Mouse (Mus musculus) heart, embryonic 13.5 days (tissue): ENCODE results near the gene Rbfox2. TPM values are rescaled to one million over a fixed set of nuclear protein-coding genes. Genes with fewer than 3 reads are reported as not detected.

Experiments used
- ATAC-seq: fragments of 200-750 bp; cut with Nextera tagmentation; 2 replicates; pipeline ENCODE4 v1.8.0; 2017; ENCODE audit warnings: moderate TSS enrichment; ENCODE audit not compliant: insufficient number of reproducible peaks, low FRiP score, low TSS enrichment; ENCODE audit errors: extremely low read depth
- H3K27ac ChIP-seq: fragments of 300-500 bp; sonication (generic); replicated peaks from 2 replicates; pipeline ENCODE4 v1.5.1; 2015; ENCODE audit warnings: moderate library complexity, mild to moderate bottlenecking, inconsistent platforms
- H3K27me3 ChIP-seq: fragments of 300-500 bp; sonication (generic); replicated peaks from 2 replicates; pipeline ENCODE4 v1.6.1; 2015; ENCODE audit warnings: mild to moderate bottlenecking, inconsistent platforms
- H3K36me3 ChIP-seq: fragments of 300-500 bp; sonication (generic); 2 replicates; pipeline ENCODE4 v1.6.1; 2015; ENCODE audit warnings: mild to moderate bottlenecking, inconsistent platforms
- H3K4me1 ChIP-seq: fragments of 300-500 bp; sonication (generic); 2 replicates; pipeline ENCODE4 v1.6.1; 2015; ENCODE audit warnings: inconsistent platforms
- H3K4me2 ChIP-seq: fragments of 300-500 bp; sonication (generic); 2 replicates; pipeline ENCODE4 v1.6.1; 2015; ENCODE audit warnings: inconsistent platforms, mild to moderate bottlenecking, moderate library complexity
- H3K4me3 ChIP-seq: fragments of 300-500 bp; sonication (generic); 2 replicates; pipeline ENCODE4 v1.5.1; 2015; ENCODE audit warnings: moderate library complexity, mild to moderate bottlenecking, inconsistent platforms
- H3K9ac ChIP-seq: fragments of 300-500 bp; sonication (generic); 2 replicates; pipeline ENCODE4 v1.6.1; 2015; ENCODE audit warnings: inconsistent platforms, mild to moderate bottlenecking, moderate library complexity
- H3K9me3 ChIP-seq: fragments of 300-500 bp; sonication (generic); 2 replicates; pipeline ENCODE4 v1.6.1; 2016; ENCODE audit warnings: inconsistent platforms
- whole genome bisulfite sequencing: fragments of 180-500 bp; shearing (Covaris S2); methylation state at CpG from one replicate; pipeline ENCODE4 v1.1.7; 2015; ENCODE audit warnings: mixed read lengths; 5-methylcytosine and 5-hydroxymethylcytosine counted together
- polyA plus RNA-seq: library from polyadenylated mRNA; unstranded; fragments of >200 nt; fragmentation: Nextera tagmentation; extraction: Ambion mirVana; gene quantifications from 2 replicates; pipeline ENCODE4 v1.2.1, GENCODE M21; 2015

Gene Rbfox2
- polyA plus RNA-seq, 1 experiment from 2014 or later = 64.8 TPM

- Histone ChIP-seq H3K27me3 (no peaks in the 10 kb centered on the region), H3K9me3 (no peaks in the 10 kb centered on the region), H3K4me1 (peaks cover 73% of the 10 kb centered on the region), H3K4me3 (no peak overlapping the region), H3K4me2 (peak overlapping the region; percentile 48), H3K36me3 (no peaks in the 10 kb centered on the region), H3K27ac (peak overlapping the region; percentile 100), H3K9ac (peak overlapping the region; percentile 86)
- peak; percentile 59 for ATAC-seq
- WGBS = 4% methylated on average over 11 of the region's 11 CpGs
These were observed 269.3 kb downstream of the Rbfox2 start for GRCm38 (mm10) chr15:77037278-77038161.

- peaks cover 73% of the 10 kb centered on the region for H3K4me1 ChIP-seq
These were observed 269.9 kb downstream of the Rbfox2 start for GRCm38 (mm10) chr15:77036989-77037277.

GRCm38 (mm10) chr15:77036320-77036988 lies 270.4 kb downstream of the Rbfox2 start:
- Histone ChIP-seq H3K36me3 (no peaks in the 10 kb centered on the region), H3K27ac (peak overlapping the region; percentile 100), H3K9me3 (no peaks in the 10 kb centered on the region), H3K9ac (peak overlapping the region; percentile 86), H3K4me3 (no peak overlapping the region), H3K4me2 (peak overlapping the region; percentile 48), H3K27me3 (no peaks in the 10 kb centered on the region), H3K4me1 (peaks cover 76% of the 10 kb centered on the region)
- ATAC-seq = no peak
- 46% methylated on average over 11 of the region's 11 CpGs for WGBS

More at GRCm38 (mm10) chr15:77036989-77037277, 269.9 kb downstream of the Rbfox2 start:
- Histone ChIP-seq H3K27me3 (no peaks in the 10 kb centered on the region), H3K9me3 (no peaks in the 10 kb centered on the region), H3K4me2 (peak overlapping the region; percentile 48), H3K9ac (peak overlapping the region; percentile 86), H3K27ac (peak overlapping the region; percentile 100), H3K36me3 (no peaks in the 10 kb centered on the region), H3K4me3 (no peak overlapping the region)
- 2% methylated on average over 2 of the region's 2 CpGs for WGBS
- 0 out of 2 replicates have a peak, but pooled peaks have one; percentile 19 for ATAC-seq

- Histone ChIP-seq H3K4me1 (peaks cover 78% of the 10 kb centered on the region), H3K4me3 (no peak overlapping the region), H3K9ac (peak overlapping the region; percentile 86), H3K27me3 (no peaks in the 10 kb centered on the region), H3K27ac (peak overlapping the region; percentile 100), H3K36me3 (no peaks in the 10 kb centered on the region), H3K9me3 (no peaks in the 10 kb centered on the region), H3K4me2 (no peak overlapping the region)
- no peak for ATAC-seq
- WGBS = 72% methylated on average over 3 of the region's 3 CpGs
These were observed 271.2 kb downstream of the Rbfox2 start for GRCm38 (mm10) chr15:77035643-77036042.

- H3K4me1 ChIP-seq = peaks cover 78% of the 10 kb centered on the region
- ATAC-seq = no peak
- H3K27ac ChIP-seq = peak overlapping the region; percentile 100
These were observed 272.3 kb downstream of the Rbfox2 start for GRCm38 (mm10) chr15:77034526-77034925.

GRCm38 (mm10) chr15:77031271-77031670 lies 275.5 kb downstream of the Rbfox2 start:
- no peak overlapping the region for H3K4me2 ChIP-seq
- H3K27me3 ChIP-seq = no peaks in the 10 kb centered on the region
- ATAC-seq = no peak
- H3K4me3 ChIP-seq = no peak overlapping the region
- 63% methylated on average over 3 of the region's 3 CpGs for WGBS
- no peaks in the 10 kb centered on the region for H3K36me3 ChIP-seq
- H3K4me1 ChIP-seq = peaks cover 69% of the 10 kb centered on the region
- no peaks in the 10 kb centered on the region for H3K9me3 ChIP-seq
- peak overlapping the region; percentile 53 for H3K9ac ChIP-seq
- H3K27ac ChIP-seq = peak overlapping the region; percentile 53; the same call in 1 of the 2 replicates

More at GRCm38 (mm10) chr15:77034526-77034925, 272.3 kb downstream of the Rbfox2 start:
- H3K36me3 ChIP-seq = no peaks in the 10 kb centered on the region
- H3K27me3 ChIP-seq = no peaks in the 10 kb centered on the region
- no peaks in the 10 kb centered on the region for H3K9me3 ChIP-seq
- H3K9ac ChIP-seq = 0 out of 2 replicates have a peak overlapping the region, but pooled peaks have one; percentile 37
- no peak overlapping the region for H3K4me2 ChIP-seq
- H3K4me3 ChIP-seq = no peak overlapping the region
- WGBS = 65% methylated on average over 6 of the region's 6 CpGs

- Histone ChIP-seq H3K4me2 (peak overlapping the region; percentile 34; the same call in 1 of the 2 replicates), H3K4me1 (peaks cover 62% of the 10 kb centered on the region), H3K9ac (peak overlapping the region; percentile 69), H3K27me3 (no peaks in the 10 kb centered on the region), H3K36me3 (no peaks in the 10 kb centered on the region), H3K4me3 (no peak overlapping the region), H3K9me3 (no peaks in the 10 kb centered on the region), H3K27ac (peak overlapping the region; percentile 91)
- no peak for ATAC-seq
- WGBS = 23% methylated on average over 7 of the region's 7 CpGs
These were observed 277.3 kb downstream of the Rbfox2 start for GRCm38 (mm10) chr15:77029331-77029991.

Other genes starting within 250 kb of the Rbfox2 start
- gene Apol7a, start 92.1 kb upstream of the Rbfox2 start, polyA plus RNA-seq = 0.15 and 0.33 TPM in 2 replicates
- gene Apol9a, start 104.1 kb upstream of the Rbfox2 start, polyA plus RNA-seq = 0.60 and 0.96 TPM in 2 replicates
- gene Apol7b, start 140.5 kb upstream of the Rbfox2 start, polyA plus RNA-seq = not detected in 2 replicates
- not detected in 2 replicates for gene Apol10a, start 170.0 kb upstream of the Rbfox2 start, polyA plus RNA-seq
- not detected in 2 replicates for gene Apol11a, start 201.3 kb upstream of the Rbfox2 start, polyA plus RNA-seq
- gene Apol7c, start 226.3 kb upstream of the Rbfox2 start, polyA plus RNA-seq = 0.16 TPM in 1 of 2 replicates, not detected in the other